Mouse (Mus musculus): ENCODE measurements around the gene Tnrc6c.

Tnrc6c gene

DNA sequence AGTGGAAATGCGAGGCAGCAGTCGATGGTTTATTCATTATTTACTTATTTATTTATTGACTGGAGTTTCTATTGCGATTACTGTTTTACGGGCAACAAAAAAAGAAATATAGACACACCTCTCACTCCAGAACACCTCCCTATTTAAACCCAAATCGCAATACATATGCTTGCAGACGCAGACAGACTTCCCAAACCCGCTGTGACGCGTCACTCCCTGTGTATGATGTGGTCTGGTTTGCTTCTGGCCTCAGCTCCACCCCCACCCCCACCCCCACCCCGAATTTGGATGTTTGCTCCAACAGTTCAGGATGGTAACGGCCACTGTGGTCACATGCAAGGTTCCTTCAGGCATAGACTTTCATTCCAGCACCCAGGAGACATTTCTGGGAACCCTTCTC, 15.3 kb upstream of the Tnrc6c start:
- DNase-seq (ENCODE audit: low spot score) = no peak

DNA sequence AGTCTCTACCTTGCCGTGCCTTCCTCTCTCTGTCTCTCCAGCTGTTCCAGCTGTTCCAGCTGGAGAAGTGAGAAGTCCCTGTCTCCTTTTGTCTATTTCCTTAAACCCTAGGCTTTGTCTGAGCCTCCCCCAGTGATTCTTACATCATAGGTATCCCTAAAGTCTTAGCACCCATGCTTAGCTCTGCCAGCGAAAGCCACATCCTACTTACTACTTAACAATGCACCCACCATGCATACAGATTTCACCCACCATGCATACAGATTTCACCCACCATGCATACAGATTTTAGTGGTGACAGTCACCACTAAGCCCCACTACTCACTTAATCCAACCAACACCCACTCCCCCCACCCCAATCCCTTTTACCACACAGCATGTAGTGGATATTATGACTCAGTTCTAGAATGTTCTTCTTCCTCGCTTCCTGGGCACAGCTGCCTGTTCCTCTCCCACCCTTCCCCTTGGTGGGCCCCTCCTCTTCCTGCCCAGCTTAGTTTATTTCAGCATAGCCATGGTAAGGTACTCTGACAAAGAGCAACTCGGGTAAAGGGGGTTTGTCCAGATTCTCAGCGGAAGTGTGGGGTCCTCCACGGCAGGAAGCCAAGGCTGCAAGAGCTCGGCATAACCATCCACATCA, 14.6 kb upstream of the Tnrc6c start:
- DNase-seq (ENCODE audit: low spot score) = no peak

DNA sequence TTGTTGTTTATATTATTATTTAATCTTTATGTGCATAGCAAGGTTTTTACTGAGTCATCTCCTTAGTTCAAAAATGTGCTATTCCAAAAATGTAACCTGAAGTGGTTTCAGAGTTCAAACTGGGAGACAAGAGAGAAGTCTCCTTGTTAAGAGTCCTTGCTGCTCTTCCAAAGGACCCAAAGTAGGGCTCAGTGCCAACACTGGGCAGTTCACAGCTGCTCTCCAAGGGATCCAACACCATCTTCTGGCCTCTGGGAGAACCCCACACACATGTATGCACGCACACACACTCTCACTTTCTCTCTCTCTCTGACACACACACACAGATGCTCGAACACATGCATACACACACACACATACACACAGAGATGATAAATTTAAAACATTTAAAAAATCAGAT, 11.9 kb upstream of the Tnrc6c start:
- no peak for DNase-seq (ENCODE audit: low spot score)

DNA sequence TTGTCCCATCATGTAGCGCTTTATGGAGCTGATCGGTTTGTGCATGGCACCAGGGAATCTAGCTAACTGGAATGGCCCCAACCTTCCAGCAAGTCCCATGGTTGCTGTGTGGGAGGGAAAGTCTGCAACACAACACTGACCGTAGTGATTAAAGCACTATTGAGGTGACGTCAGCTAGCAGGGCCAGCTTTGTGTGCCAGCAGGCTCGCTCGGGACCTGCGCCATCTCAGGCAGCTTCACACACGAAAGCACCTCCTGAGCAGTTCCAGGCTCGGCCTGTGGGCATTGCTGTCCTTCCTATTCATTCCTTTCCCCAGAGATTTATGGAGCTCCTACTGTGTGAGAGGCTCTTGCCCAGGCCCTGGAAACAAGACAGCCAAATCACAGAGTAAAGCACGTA, 10.8 kb upstream of the Tnrc6c start:
- DNase-seq (ENCODE audit: low spot score) = no peak

DNA sequence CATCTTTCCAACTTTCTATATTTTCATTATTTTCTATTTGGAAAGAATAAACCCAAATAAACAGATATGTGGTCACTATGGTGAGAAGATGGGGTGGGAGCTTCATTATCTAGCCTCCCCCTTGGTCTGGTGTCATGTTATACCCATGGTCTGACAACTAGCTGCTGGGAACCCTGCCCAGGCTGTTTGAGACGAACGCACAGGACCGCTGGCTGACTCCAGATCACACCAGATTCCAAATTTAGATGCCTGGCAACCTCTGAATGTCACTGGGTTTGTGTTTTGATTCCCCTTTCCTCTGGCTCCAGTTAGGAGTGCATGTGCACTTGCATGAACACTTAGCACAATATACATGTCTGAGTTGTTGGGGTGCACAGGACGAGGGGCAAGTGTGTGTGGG, 7.3 kb upstream of the Tnrc6c start:
- no peak for DNase-seq (ENCODE audit: low spot score)

DNA sequence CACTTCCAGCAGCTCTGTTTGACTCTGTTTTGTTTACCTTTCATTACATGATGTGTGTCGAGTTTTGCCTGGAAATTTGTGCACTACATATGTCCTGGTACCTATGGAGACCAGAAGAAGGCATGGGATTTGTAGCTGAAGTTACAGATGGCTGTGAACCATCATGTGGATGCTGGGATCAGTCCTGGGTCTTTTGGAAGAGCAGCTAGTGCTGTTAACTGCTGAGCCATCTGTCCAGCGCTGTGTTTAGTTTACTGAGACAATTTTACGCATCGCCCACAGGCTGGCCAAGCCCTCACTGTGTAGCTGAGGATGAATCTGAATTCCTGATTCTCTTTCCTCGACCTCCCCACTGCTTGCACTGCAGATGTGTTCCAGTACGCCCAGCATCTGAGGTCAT, 6.1 kb upstream of the Tnrc6c start:
- DNase-seq (ENCODE audit: low spot score) = no peak

DNA sequence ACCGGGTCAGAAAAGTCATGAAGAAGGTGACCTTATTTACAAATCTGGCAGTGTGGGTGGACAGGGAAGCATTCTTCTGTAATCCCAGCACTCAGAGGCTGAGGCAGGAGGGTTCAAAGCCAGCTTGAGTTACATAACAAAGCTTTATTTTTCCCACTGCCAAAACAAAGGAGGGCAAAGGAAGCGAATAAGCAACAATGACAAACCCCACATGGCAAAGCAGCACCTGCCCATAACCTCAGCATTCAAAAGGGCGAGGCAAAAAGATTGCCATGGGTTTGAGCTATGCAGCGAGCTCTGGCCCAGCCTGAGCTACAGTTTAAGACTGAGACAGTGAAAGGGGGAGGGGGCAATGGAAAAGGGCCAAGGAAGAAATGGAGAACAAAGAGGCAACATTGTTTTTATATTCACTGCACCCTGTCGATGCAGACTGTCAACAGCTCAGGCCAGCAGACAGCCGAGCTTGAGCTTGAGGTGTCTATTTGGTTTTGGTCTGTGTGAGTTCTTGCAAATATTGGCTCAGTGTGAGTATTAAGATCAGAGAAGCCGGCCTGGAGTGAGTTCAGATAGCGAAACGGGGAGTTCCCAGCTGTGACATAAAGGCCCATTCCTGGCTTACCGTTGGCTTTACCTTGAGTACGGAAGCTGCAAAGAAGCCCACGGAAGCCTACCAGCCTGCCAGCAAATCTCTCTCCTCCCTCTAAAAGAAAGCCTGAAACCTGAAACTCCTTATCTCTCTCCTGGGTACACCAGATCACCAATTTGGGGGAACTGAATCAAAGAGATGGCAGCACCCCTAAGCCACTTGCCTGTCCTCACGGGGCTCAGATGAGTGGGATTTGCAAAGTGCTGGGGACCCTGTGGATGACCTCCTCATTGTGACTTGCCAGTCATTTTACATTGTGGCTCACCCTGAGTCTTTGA, 3.1 kb upstream of the Tnrc6c start:
- no peak for DNase-seq (ENCODE audit: low spot score)

DNA sequence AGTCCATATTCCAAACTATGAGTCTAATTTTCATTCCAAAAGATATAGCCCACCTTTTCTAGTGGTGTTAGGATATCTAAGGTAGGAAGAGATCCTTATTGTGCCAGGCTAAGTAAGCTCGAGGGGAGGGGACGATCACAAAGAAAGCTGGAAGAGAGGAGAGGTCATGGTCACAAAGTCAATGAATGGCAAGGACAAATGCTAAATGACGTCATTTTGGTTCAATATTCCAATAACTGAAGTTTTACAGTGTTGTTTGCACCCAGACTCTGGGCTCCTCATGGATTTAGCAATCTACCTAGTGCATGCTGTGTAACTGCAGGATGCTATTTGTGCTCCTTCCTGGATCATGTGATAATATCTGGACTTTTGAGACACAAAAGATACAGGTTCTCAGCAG, 1.2 kb upstream of the Tnrc6c start:
- no peak for DNase-seq (ENCODE audit: low spot score)

DNA sequence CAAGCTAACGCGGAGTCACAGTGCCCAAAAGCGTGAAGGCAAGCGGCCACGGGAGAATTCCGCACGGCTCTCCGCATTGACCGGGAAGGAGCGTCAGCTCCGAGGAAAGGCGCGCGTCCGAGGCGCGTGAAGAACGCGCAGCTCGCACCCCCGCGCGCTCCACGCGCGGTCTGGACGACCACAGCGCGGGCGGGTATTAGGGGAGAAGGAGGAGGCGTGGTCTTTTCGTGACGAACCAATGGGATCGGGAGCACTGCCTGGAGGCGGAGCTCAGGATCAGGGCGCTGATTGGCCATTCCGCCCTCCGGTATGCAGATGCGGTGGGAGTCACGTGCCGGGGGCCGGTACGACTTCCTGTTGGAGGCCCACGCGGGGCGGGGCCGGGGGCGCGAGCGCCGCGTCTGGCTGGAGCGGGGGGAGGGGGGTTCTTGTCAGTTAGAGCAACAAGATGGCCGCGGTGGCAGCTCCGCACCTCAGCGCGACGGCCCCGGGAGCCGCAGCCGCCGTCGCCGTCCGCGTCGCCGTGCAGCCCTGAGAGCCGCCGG, 363 bp downstream of the Tnrc6c start:
- DNase-seq (ENCODE audit: low spot score) = peak; percentile 94

DNA sequence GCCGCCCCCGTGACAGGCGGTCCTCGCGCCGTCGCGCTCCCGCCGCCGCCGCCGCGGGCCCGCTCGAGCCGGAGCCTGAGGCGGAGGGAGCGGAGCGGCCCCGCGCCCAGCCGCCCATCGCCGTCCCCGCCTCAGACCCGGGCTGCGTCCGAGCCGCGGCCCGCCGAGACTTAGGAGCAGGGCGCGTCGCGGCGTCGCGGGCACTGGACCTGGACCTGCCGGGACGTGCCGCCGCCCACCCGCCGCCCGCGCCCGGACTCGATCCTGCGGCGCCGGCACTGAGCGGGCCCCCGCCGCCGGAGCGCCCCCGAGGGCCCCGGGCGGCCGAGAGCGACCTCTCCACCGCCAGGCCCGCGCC, 824 bp downstream of the Tnrc6c start:
- peak; percentile 33 for DNase-seq (ENCODE audit: low spot score)

DNA sequence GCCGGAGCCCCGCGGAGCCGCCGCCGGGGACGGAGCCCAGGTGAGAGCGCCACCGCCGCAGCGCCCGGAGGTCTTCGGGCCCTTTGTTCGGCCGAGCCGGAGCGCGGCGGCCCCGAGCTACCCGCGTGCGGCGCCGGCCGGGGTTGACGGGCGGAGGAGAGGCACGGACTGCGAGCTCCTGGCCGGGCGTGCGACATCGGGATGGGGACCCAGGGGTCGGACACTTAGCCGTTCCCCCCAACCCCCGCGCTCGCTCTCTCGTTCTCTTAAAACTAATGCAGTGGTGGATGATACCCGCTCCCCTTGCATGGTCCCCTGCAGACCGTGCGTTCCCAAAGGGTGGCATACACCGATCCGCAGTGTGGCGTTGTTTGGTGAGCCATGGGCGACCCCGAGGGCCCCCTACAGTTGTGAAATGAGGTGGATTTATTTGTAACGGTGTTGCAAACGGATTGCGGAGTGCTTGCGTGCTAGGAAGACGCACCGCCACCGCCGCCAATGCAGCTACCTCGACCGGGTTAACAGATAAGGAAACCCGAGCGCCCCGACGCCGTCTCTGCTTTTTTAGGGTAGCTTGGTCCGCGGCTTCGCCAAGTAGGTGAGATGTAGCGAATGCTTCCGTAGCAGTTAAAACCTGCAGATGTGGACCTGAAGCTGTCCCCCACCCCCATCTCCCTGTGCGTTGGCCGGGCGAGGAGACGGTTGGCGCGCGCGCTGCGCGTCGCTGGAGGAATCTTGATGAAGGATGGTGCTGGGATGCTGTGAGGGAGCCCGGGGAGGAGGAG, 1.4 kb downstream of the Tnrc6c start:
- DNase-seq (ENCODE audit: low spot score) = peak; percentile 42

DNA sequence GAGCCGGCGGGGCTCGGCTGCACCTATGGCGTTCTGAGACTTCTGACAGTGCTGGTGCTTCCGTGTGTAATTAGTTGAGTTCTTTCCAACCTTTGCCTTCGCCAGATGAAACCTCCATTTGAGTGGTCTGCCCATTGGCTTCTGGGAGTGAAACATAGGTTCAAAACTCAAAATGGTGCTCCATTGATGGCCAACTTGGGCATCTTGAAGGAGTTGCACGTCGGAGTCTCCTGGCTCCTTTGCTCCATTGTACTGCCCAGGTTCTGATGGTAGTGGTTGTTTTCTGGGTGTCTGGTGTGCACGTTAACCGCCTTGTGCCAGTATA, 1.9 kb downstream of the Tnrc6c start:
- DNase-seq (ENCODE audit: low spot score) = no peak

DNA sequence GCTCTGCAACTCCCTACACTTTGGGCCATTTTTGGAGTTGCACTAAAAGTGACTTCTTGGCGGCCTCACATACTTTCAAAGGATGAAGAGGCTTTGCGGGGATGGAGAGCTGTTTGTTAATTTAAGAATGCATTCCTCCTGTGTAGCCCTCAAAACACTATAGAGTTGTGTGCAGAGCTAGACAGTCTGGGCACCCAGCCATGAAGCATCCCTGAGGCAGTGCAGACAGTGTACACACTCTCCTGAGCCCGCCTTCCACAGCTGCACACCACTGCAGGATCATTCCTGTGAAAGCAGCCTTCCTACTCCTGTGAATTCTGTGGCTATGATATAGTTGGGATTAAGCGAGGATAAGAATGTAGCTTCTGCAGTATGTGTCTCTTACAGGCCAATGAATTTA, 4.9 kb downstream of the Tnrc6c start:
- no peak for DNase-seq (ENCODE audit: low spot score)

DNA sequence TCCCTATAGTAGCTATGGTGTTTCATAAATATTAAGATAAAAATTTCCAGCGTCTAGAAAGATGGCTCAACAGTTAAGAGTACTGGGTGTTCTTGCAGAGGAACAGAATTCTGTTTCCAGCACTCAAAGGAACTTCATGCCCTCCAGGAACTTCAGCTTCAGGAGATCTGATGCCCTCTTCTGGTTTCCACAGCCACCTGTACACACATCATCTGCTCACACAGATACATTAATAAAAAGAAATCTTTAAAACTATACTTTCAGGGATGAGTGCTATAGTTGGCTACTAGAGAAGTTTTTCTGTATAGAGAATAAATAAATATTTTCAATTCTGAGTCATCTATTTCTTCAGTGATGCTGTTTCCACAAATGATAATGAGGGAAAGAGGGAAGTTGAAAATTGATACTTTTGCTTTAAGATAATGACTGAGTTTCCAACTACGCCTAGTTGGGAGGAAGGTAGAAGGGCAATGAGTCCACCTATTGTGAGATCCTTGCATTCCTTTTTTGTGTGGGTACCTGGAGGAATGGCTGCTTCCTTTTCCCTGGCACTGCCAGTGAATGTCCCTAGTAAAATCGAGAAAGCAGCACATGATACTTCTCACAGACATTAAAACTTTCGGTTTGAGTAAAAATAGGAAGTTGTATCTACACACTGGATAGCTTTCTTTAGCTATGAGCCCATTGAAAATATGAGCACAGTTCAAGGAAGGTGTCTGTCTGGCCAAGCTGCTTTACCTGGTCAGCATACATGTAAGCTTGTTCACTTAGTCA, 9.1 kb downstream of the Tnrc6c start:
- no peak for DNase-seq (ENCODE audit: low spot score)

DNA sequence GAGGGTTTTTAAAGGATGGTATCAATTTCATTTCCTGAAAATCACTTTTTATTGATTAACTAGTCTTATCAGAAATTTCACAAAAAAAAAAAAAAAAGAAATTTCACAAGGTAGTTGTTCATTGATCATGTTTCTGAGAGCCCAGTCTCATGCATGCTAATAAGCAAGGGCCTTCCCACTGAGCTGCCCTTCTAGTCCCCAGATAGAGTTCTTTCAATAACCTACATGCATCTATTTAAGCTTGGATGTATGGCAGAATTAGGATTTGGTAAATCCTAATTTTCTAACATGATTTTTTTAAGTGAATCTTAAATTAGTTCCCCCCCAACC, 9.7 kb downstream of the Tnrc6c start:
- no peak for DNase-seq (ENCODE audit: low spot score)

DNA sequence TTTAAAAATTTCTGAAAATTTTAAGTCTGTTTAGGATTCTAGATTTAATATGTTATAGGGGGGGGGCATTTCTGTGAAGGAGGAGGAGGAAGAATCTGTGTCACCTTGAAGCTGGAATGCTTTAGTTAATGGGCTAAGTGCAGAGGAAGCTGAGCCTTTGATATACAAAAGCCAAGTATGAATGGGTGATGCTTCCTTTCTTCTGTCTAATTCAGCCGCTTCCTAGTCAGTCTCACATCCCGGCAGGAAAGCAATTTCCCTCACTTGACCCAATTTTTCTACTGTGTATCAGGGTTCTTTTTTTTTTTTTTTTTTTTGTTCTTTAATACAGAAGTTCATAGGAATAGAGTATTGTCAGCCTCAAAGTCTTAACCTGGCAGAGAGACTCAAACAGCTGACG, 11.1 kb downstream of the Tnrc6c start:
- no peak for DNase-seq (ENCODE audit: low spot score)

DNA sequence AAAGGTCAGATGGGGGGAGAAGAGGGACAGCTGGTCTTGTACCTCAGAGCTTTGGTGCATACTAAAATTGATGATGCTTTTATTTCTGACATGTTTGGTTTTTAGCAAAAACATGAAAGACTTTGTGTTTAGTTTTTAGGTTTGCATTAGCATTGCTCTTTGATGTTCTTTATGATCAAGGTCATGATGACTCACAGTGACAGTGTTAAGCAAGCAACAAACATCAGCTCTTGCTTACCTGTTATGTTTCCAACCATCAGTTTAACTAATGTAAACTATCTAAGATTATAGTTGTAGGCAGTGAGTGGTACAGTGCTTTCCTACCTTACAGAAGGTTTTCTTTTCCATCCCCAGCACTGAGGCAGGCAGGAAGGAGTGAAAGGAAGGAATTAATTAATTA, 12.5 kb downstream of the Tnrc6c start:
- no peak for DNase-seq (ENCODE audit: low spot score)

DNA sequence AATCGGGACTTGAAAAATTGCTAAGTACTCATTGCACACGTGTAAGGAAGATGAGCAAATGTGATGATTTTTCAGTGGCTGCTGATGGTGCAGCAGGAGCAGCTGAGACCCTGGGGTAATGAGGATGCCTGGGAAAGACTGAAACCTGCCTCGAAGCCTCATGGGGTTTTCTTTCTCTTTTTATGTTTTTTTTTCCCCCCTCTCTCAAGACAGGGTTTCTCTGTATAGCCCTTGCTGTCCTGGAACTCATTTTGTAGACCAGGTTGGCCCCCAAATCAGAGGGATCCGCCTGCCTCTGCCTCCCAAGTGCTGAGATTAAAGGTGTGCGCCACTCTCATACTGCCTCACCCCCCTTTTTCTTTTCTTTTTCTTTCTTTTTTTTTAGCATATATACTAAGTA, 13.1 kb downstream of the Tnrc6c start:
- DNase-seq (ENCODE audit: low spot score) = no peak

DNA sequence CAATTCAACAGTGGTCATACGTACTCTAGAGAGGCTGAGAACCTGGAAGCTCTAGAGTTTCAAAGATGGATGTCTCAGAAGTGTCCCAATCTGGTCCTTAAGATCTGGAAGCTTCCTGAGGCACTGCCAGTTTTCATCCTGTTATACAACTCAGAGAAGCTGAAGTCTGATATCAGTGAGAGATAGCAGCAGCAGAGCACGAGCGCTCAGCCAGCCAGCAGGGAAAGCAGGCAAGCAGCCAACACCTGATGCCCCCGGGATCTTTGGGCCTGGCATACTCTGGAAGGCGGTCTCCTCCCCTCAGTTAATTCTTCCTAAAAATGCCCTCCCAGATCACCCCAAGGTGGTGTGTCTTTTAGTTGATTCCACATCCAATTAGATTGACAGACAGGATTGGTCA, 13.7 kb downstream of the Tnrc6c start:
- DNase-seq (ENCODE audit: low spot score) = no peak

DNA sequence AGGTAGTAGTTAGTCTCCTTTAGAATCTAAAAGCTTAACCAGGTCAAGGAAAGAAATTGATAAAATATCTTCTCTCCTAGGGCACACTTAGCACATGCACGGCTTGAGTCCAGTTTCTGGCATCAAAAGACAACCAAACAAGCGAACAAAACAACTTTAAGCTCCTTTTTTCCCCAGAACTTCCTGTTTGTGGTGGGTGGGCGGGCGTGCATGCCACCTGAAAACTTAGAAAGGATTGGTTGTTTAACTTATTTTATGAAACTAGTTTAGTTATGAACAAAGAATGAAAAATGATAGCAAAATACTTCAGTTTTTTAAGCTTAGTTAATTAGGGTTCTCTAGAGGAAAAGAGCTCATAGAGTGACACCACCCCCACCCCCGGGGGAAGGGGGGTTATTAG, 17.5 kb downstream of the Tnrc6c start:
- no peak for DNase-seq (ENCODE audit: low spot score)

DNA sequence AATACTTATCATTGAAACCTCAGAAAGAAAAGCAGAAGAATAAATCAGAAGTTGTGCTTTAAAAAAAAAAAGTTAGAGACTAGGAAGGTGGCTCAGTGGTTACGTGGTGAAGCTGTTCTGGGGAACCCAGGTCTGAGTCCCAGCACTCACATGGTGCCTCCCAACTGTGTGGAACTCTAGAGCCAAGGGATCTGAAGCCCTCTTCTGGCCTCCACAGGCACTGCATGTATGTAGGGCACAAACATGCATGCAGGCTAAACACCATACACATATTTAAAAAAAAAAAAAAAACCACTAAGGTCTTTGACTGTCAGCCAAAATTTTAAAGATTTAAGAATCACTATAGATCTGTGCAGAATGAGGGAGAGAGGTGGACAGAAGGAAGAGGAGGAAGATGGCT, 20.4 kb downstream of the Tnrc6c start:
- no peak for DNase-seq (ENCODE audit: low spot score)

DNA sequence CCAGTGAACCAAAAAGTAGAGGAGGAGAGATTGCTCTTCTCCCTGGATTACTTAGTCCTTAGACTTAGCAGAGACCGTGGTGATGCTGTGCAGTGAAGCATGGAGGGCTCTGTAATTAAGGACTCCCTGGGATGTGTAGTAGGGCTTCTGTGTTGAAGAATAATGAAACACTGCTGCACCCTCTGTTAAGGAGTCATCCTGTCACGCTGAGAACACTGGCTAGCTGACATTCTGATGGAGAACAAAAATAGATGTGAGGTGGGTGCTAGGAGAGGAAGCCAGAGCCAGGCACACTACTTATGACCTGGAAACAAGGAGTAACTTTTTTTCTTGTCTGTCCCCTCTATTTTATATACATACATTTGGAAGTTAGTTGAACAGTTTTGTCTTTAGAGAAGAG, 22.6 kb downstream of the Tnrc6c start:
- no peak for DNase-seq (ENCODE audit: low spot score)
